21 mouse cellular contexts compared by ENCODE assay signal in the genomic region with DNA sequence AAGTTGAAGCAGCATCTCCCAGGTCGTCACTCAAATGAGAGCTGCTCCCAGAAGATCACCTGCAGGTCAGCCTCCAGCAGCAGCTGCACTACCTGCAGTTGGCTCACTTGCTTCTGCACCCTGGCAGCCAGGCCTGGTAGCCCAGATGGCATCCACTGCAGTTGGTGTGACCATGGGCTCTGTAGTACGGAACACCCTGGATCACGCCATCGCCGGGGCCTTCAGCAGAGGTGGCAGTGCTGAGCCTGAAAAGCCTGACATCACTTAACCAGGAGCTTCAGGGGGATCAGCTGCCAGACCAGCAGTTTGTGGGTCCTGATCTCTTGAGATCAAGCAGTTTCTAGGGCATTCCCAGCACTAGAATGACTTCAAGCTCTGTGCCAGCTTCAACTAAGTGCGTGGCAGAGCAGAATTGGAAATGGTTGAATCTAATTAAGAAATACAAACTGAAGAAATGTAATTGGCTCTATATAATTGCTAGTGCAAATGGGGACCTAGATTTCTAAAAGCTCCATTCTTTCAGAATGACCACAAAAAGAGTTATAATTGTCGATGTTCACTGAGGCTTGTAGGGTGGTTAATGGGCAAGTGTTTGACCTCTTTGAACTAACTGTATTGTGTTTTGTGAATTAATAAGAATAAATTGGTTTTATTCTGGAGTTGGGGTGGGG. TPM values are rescaled to one million over a fixed set of nuclear protein-coding genes. Genes with fewer than 3 reads are reported as not detected.
DNase-seq lines count a peak whose midpoint lies in the region; ATAC-seq and TF ChIP-seq lines count a peak whose summit lies in the region.
"Had no signal": no experiment of that assay in that cellular context is flagged by ENCODE, and none has a peak within 500 bp of the region (broad histone marks: within the 10 kb centered on the region; RNA-seq: fewer than 3 reads in every experiment).

No protein-coding gene starts in this region.

- no peak overlapping the region for H3K4me3 ChIP-seq in forebrain, embryonic 11.5 days (ENCODE audit: low read depth, low read length)
- H3K4me3 ChIP-seq in forebrain, embryonic 10.5 days, result no peak overlapping the region
- no peak overlapping the region for H3K4me3 ChIP-seq in left cerebral cortex, adult 2 months
- no peak overlapping the region for H3K4me3 ChIP-seq in forebrain, embryonic 15.5 days
- H3K4me3 ChIP-seq: embryonic facial prominence, embryonic 10.5 days; heart, embryonic 12.5 days; hindbrain, embryonic 10.5 days; intestine, embryonic 15.5 days had no signal

- H3K4me1 ChIP-seq in forebrain, embryonic 11.5 days (replicated peaks; ENCODE audit: control insufficient read depth, insufficient read depth, low read length), result no peaks in the 10 kb centered on the region
- H3K4me1 ChIP-seq in forebrain, embryonic 10.5 days, result peaks cover 12% of the 10 kb centered on the region
- H3K4me1 ChIP-seq in forebrain, embryonic 15.5 days, result peaks cover 5% of the 10 kb centered on the region; the same call in 1 of the 2 replicates
- H3K4me1 ChIP-seq: embryonic facial prominence, embryonic 10.5 days; intestine, embryonic 15.5 days had no signal

- no peaks in the 10 kb centered on the region for H3K36me3 ChIP-seq in forebrain, embryonic 11.5 days (ENCODE audit: control insufficient read depth, insufficient read depth, low read length)
- H3K36me3 ChIP-seq in forebrain, embryonic 10.5 days (replicated peaks), result no peaks in the 10 kb centered on the region
- no peaks in the 10 kb centered on the region for H3K36me3 ChIP-seq in forebrain, embryonic 15.5 days
- H3K36me3 ChIP-seq: embryonic facial prominence, embryonic 10.5 days; G1E; heart, embryonic 12.5 days; hindbrain, embryonic 10.5 days; intestine, embryonic 15.5 days had no signal

- no peaks in the 10 kb centered on the region for H3K9me3 ChIP-seq in forebrain, embryonic 11.5 days (ENCODE audit: control insufficient read depth, low read length)
- H3K9me3 ChIP-seq in forebrain, embryonic 10.5 days, result no peaks in the 10 kb centered on the region
- H3K9me3 ChIP-seq in forebrain, embryonic 15.5 days, result no peaks in the 10 kb centered on the region
- H3K9me3 ChIP-seq: embryonic facial prominence, embryonic 10.5 days; G1E; heart, embryonic 12.5 days; hindbrain, embryonic 10.5 days; intestine, embryonic 15.5 days had no signal

- H3K4me2 ChIP-seq in forebrain, embryonic 11.5 days (ENCODE audit: low read depth, low read length, severe bottlenecking), result no peak overlapping the region
- no peak overlapping the region for H3K4me2 ChIP-seq in forebrain, embryonic 15.5 days (replicated peaks)
- H3K4me2 ChIP-seq: heart, embryonic 12.5 days; hindbrain, embryonic 14.5 days; intestine, embryonic 15.5 days had no signal

- 75% methylated on average over 7 of the region's 7 CpGs for WGBS in forebrain, embryonic 11.5 days
- WGBS in forebrain, embryonic 10.5 days, result 84% methylated on average over 7 of the region's 7 CpGs
- 35% methylated on average over 7 of the region's 7 CpGs for WGBS in forebrain, embryonic 15.5 days

- TF ChIP-seq CTCF in left cerebral cortex, adult 2 months (IDR thresholded peaks at IDR 0.05), result no peak

- DNase-seq in forebrain, embryonic 11.5 days (ENCODE audit: low spot score), result no peak
- no peak for DNase-seq in forebrain, embryonic 10.5 days (ENCODE audit: extremely low spot score, low spot score)
- no peak for DNase-seq in left cerebral cortex, adult 2 months (ENCODE audit: extremely low spot score in 1 of 2, low spot score in 2 of 2)
- DNase-seq in left cerebral cortex, adult 9 months (ENCODE audit: low spot score in 2 of 2), result no peak
- DNase-seq in retina, postnatal 1 day, result peak; percentile 94
- no peak for DNase-seq in lung, postnatal 25 days (ENCODE audit: low spot score)
- DNase-seq: adrenal gland, postnatal 14 days; B cell, adult 2 months; cerebellum, adult 18-20 months; cerebellum, adult 9-11 months; cerebellum, postnatal 36 days; gastrocnemius, postnatal 10 days had no signal

- peak; percentile 46; the same call in 1 of the 2 replicates for ATAC-seq in forebrain, embryonic 11.5 days (replicated peaks; ENCODE audit: low FRiP score)
- peak; percentile 68 for ATAC-seq in forebrain, embryonic 15.5 days (replicated peaks)
- ATAC-seq in megakaryocyte, adult 5-6 weeks (ENCODE audit: poor library complexity, severe bottlenecking), result no peak
- ATAC-seq: CD4-positive, CD25-positive, alpha-beta regulatory T cell, adult 4 months; intestine, embryonic 15.5 days had no signal

- no peak overlapping the region for H3K27ac ChIP-seq in forebrain, embryonic 11.5 days (ENCODE audit: low read depth, low read length)
- H3K27ac ChIP-seq in forebrain, embryonic 10.5 days, result no peak overlapping the region
- 0 out of 2 replicates have a peak overlapping the region, but pooled peaks have one; percentile 32 for H3K27ac ChIP-seq in left cerebral cortex, adult 2 months
- peak overlapping the region; percentile 50; the same call in 1 of the 2 replicates for H3K27ac ChIP-seq in forebrain, embryonic 15.5 days (replicated peaks)
- H3K27ac ChIP-seq: embryonic facial prominence, embryonic 10.5 days; hindbrain, embryonic 10.5 days; hindbrain, embryonic 14.5 days; intestine, embryonic 15.5 days had no signal

- no peak overlapping the region for H3K9ac ChIP-seq in forebrain, embryonic 11.5 days (ENCODE audit: low read length)
- no peak overlapping the region for H3K9ac ChIP-seq in forebrain, embryonic 15.5 days (replicated peaks)
- H3K9ac ChIP-seq: heart, embryonic 12.5 days; hindbrain, embryonic 14.5 days; intestine, embryonic 15.5 days had no signal

- no peaks in the 10 kb centered on the region for H3K27me3 ChIP-seq in forebrain, embryonic 11.5 days (ENCODE audit: control insufficient read depth, insufficient read depth, low read length)
- no peaks in the 10 kb centered on the region for H3K27me3 ChIP-seq in forebrain, embryonic 10.5 days (ENCODE audit: poor library complexity, severe bottlenecking)
- H3K27me3 ChIP-seq in forebrain, embryonic 15.5 days, result no peaks in the 10 kb centered on the region
- H3K27me3 ChIP-seq: heart, embryonic 12.5 days; intestine, embryonic 15.5 days had no signal

- intact Hi-C loops in left cerebral cortex, adult 2 months (cut with DNase I), result no loop called here

RNA-seq across cellular contexts. Expression of a gene that starts 11.6 kb away (rescaled TPM):
- polyA plus RNA-seq in forebrain, embryonic 11.5 days (2014; fragmentation: Nextera tagmentation; extraction: Ambion mirVana), result 399 and 404 TPM in 2 replicates
- 412 and 413 TPM in 2 replicates for polyA plus RNA-seq in forebrain, embryonic 10.5 days (2016; fragmentation: Nextera tagmentation; extraction: Ambion mirVana)
- 100 to 1,000 TPM; 501 to 539 TPM for total RNA-seq in left cerebral cortex, adult 2 months (2021)
- 447 and 482 TPM in 2 replicates for polyA plus RNA-seq in forebrain, embryonic 15.5 days (2015; fragmentation: Nextera tagmentation; extraction: Ambion mirVana)
- total RNA-seq in megakaryocyte, adult 5-6 weeks (2015), result 402 and 461 TPM in 2 replicates
- total RNA-seq in megakaryocyte, adult 5-6 weeks (2017), result 143 and 163 TPM in 2 replicates

RNA-seq across cellular contexts. Expression of a gene that starts 45.7 kb away (rescaled TPM):
- polyA plus RNA-seq in forebrain, embryonic 11.5 days (2014; fragmentation: Nextera tagmentation; extraction: Ambion mirVana), result 433 and 456 TPM in 2 replicates
- polyA plus RNA-seq in forebrain, embryonic 10.5 days (2016; fragmentation: Nextera tagmentation; extraction: Ambion mirVana), result 261 and 275 TPM in 2 replicates
- 10 to 100 TPM; 40.4 to 40.6 TPM for total RNA-seq in left cerebral cortex, adult 2 months (2021)
- polyA plus RNA-seq in forebrain, embryonic 15.5 days (2015; fragmentation: Nextera tagmentation; extraction: Ambion mirVana), result 191 and 194 TPM in 2 replicates
- total RNA-seq in megakaryocyte, adult 5-6 weeks (2015), result 559 and 619 TPM in 2 replicates
- total RNA-seq in megakaryocyte, adult 5-6 weeks (2017), result 895 and 963 TPM in 2 replicates

RNA-seq across cellular contexts. Expression of a gene that starts 52.7 kb away (rescaled TPM):
- 19.8 and 22.7 TPM in 2 replicates for polyA plus RNA-seq in forebrain, embryonic 11.5 days (2014; fragmentation: Nextera tagmentation; extraction: Ambion mirVana)
- 15.8 TPM in 2 replicates for polyA plus RNA-seq in forebrain, embryonic 10.5 days (2016; fragmentation: Nextera tagmentation; extraction: Ambion mirVana)
- 10 to 100 TPM; 11.3 to 13.8 TPM for total RNA-seq in left cerebral cortex, adult 2 months (2021)
- 12.4 and 12.9 TPM in 2 replicates for polyA plus RNA-seq in forebrain, embryonic 15.5 days (2015; fragmentation: Nextera tagmentation; extraction: Ambion mirVana)
- total RNA-seq in megakaryocyte, adult 5-6 weeks (2015), result 8.1 and 15.4 TPM in 2 replicates
- total RNA-seq in megakaryocyte, adult 5-6 weeks (2017), result 15.0 and 26.5 TPM in 2 replicates

RNA-seq across cellular contexts. Expression of a gene that starts 52.9 kb away (rescaled TPM):
- 29.4 and 30.2 TPM in 2 replicates for polyA plus RNA-seq in forebrain, embryonic 11.5 days (2014; fragmentation: Nextera tagmentation; extraction: Ambion mirVana)
- 20.0 and 20.6 TPM in 2 replicates for polyA plus RNA-seq in forebrain, embryonic 10.5 days (2016; fragmentation: Nextera tagmentation; extraction: Ambion mirVana)
- 10 to 100 TPM; 11.0 to 13.7 TPM for total RNA-seq in left cerebral cortex, adult 2 months (2021)
- polyA plus RNA-seq in forebrain, embryonic 15.5 days (2015; fragmentation: Nextera tagmentation; extraction: Ambion mirVana), result 20.2 and 21.6 TPM in 2 replicates
- total RNA-seq in megakaryocyte, adult 5-6 weeks (2015), result 139 and 147 TPM in 2 replicates
- 70.8 and 73.6 TPM in 2 replicates for total RNA-seq in megakaryocyte, adult 5-6 weeks (2017)

Comparison
In these comparisons a context has a peak if more than half of its experiments do, and no peak if none do; other contexts are left out.
1. H3K27ac ChIP-seq: peak in left cerebral cortex, adult 2 months (single experiment) and forebrain, embryonic 15.5 days (single experiment); none in forebrain, embryonic 11.5 days (single experiment) and forebrain, embryonic 10.5 days (single experiment).